Mouse (Mus musculus): ENCODE measurements around the gene Sox13. TPM values are rescaled to one million over a fixed set of nuclear protein-coding genes. Genes with fewer than 3 reads are reported as not detected.

The Sox13 gene
- polyA plus RNA-seq, 1 experiment from 2014 or later, result 5.8 TPM

DNA sequence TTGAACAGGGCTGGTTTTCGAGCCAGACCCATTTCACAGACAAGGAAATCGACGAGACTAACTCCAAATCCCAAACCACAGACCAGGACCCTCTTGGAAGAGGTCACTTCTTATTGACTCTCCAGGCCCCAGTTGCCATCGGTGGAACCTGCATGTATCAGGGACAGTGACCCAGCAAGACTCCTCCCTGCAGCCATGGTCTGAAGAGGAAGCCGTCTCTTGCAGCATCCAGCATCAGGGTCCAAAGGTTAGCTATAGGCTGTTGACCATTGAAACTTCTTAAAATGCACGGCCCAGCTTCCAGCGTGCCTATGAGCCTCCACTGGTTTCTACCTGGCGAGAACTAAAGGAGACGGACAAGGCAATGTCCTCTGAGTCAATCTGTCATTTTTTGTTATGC, 14.4 kb downstream of the Sox13 start:
- DNase-seq (ENCODE audit: low spot score) (no peak), ATAC-seq (ENCODE audit: low FRiP score) (no peak)
- Histone ChIP-seq H3K36me3 (replicated peaks; ENCODE audit: control insufficient read depth, insufficient read depth) (no peaks in the 10 kb centered on the region), H3K9ac (no peak overlapping the region), H3K27me3 (ENCODE audit: control insufficient read depth, insufficient read depth, low read length) (no peaks in the 10 kb centered on the region), H3K4me3 (replicated peaks; ENCODE audit: low read length) (no peak overlapping the region), H3K9me3 (ENCODE audit: control insufficient read depth, low read length) (no peaks in the 10 kb centered on the region), H3K4me2 (replicated peaks) (no peak overlapping the region), H3K4me1 (replicated peaks; ENCODE audit: control insufficient read depth, insufficient read depth, low read length) (peaks cover 10% of the 10 kb centered on the region), H3K27ac (no peak overlapping the region)
- WGBS, result 59% methylated on average over 9 of the region's 9 CpGs

DNA sequence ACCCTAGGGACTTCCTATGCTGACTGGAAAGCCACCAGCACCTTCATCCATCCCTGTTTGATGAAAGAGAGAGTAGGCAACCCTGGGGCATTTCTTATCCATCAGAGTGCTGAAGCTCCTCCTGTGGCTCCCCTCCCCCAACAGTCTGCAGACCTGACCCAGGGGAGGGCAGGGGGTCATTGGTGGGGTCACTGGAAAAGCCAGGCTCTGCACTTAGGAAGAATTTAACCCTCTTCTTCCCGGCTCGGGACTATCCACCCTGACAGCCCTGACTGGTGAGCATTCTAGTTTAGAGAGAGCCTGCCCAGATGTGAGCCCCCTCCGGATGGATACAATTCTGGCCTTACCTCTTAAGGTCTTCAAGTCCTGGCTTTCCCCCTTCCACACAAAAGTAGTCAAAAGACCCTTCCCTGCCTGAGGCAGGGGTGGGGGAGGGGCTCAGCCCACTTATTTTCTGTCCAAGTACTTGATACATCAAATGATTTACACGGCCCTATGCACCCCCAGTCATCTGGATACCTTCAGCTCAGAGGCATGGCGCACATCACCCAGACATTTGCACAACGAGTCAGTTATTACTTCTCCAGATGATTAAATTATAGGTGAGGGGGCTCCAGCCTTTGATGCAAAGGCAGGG, 15.2 kb downstream of the Sox13 start:
- Histone ChIP-seq H3K27ac (no peak overlapping the region), H3K9me3 (ENCODE audit: control insufficient read depth, low read length) (no peaks in the 10 kb centered on the region)

GRCm38 (mm10) chr1:133408321-133408720, 15.9 kb downstream of the Sox13 start:
- peaks cover 10% of the 10 kb centered on the region for H3K4me1 ChIP-seq (replicated peaks; ENCODE audit: control insufficient read depth, insufficient read depth, low read length)

More for the DNA sequence above, 15.2 kb downstream of the Sox13 start:
- no peak overlapping the region for H3K4me3 ChIP-seq (replicated peaks; ENCODE audit: low read length)
- WGBS, result 8% methylated on average over 6 of the region's 6 CpGs
- no peak overlapping the region for H3K9ac ChIP-seq
- no peak overlapping the region for H3K4me2 ChIP-seq (replicated peaks)
- no peak for DNase-seq (ENCODE audit: low spot score)
- no peaks in the 10 kb centered on the region for H3K27me3 ChIP-seq (ENCODE audit: control insufficient read depth, insufficient read depth, low read length)
- no peaks in the 10 kb centered on the region for H3K36me3 ChIP-seq (replicated peaks; ENCODE audit: control insufficient read depth, insufficient read depth)
- peaks cover 10% of the 10 kb centered on the region for H3K4me1 ChIP-seq (replicated peaks; ENCODE audit: control insufficient read depth, insufficient read depth, low read length)
- no peak for ATAC-seq (ENCODE audit: low FRiP score)

GRCm38 (mm10) chr1:133407436-133407835, 16.7 kb downstream of the Sox13 start:
- WGBS, result 33% methylated on average over 6 of the region's 6 CpGs

More at GRCm38 (mm10) chr1:133408321-133408720, 15.9 kb downstream of the Sox13 start:
- Histone ChIP-seq H3K4me2 (replicated peaks) (no peak overlapping the region), H3K4me3 (replicated peaks; ENCODE audit: low read length) (no peak overlapping the region), H3K27me3 (ENCODE audit: control insufficient read depth, insufficient read depth, low read length) (no peaks in the 10 kb centered on the region), H3K9me3 (ENCODE audit: control insufficient read depth, low read length) (no peaks in the 10 kb centered on the region), H3K9ac (no peak overlapping the region), H3K27ac (no peak overlapping the region), H3K36me3 (replicated peaks; ENCODE audit: control insufficient read depth, insufficient read depth) (no peaks in the 10 kb centered on the region)
- no peak for ATAC-seq (ENCODE audit: low FRiP score)
- 45% methylated on average over 9 of the region's 9 CpGs for WGBS
- no peak for DNase-seq (ENCODE audit: low spot score)

DNA sequence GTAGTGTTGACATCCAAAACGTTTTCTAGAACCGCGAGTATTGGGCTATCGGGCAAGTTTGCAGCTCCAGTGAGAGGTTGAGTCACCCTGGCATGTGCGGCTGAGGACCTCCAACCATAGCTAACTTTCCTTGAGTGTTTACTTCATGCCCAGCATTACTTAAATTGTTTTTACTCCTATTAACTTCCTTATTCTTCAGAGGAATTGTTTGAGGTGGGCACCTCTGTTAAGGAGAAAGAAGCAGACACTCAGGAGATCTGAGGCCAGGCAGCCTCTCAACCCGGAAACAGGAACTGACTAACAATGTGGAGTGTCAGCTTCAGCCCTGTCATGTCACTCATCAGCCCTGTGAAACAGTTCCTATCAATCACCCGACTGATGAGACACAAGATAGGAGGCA, 17.6 kb downstream of the Sox13 start:
- no peaks in the 10 kb centered on the region for H3K36me3 ChIP-seq (replicated peaks; ENCODE audit: control insufficient read depth, insufficient read depth)
- H3K4me2 ChIP-seq (replicated peaks), result no peak overlapping the region
- H3K9ac ChIP-seq, result no peak overlapping the region
- H3K9me3 ChIP-seq (ENCODE audit: control insufficient read depth, low read length), result no peaks in the 10 kb centered on the region
- H3K4me1 ChIP-seq (replicated peaks; ENCODE audit: control insufficient read depth, insufficient read depth, low read length), result peaks cover 10% of the 10 kb centered on the region
- ATAC-seq (ENCODE audit: low FRiP score) (no peak), DNase-seq (ENCODE audit: low spot score) (no peak)
- H3K4me3 ChIP-seq (replicated peaks; ENCODE audit: low read length), result no peak overlapping the region
- H3K27me3 ChIP-seq (ENCODE audit: control insufficient read depth, insufficient read depth, low read length), result no peaks in the 10 kb centered on the region
- 84% methylated on average over 7 of the region's 7 CpGs for WGBS
- H3K27ac ChIP-seq, result no peak overlapping the region

More at GRCm38 (mm10) chr1:133407436-133407835, 16.7 kb downstream of the Sox13 start:
- no peaks in the 10 kb centered on the region for H3K9me3 ChIP-seq (ENCODE audit: control insufficient read depth, low read length)
- H3K4me2 ChIP-seq (replicated peaks), result no peak overlapping the region
- ATAC-seq (ENCODE audit: low FRiP score) (no peak), DNase-seq (ENCODE audit: low spot score) (no peak)
- H3K4me1 ChIP-seq (replicated peaks; ENCODE audit: control insufficient read depth, insufficient read depth, low read length), result peaks cover 10% of the 10 kb centered on the region
- no peaks in the 10 kb centered on the region for H3K36me3 ChIP-seq (replicated peaks; ENCODE audit: control insufficient read depth, insufficient read depth)
- no peak overlapping the region for H3K4me3 ChIP-seq (replicated peaks; ENCODE audit: low read length)
- no peak overlapping the region for H3K27ac ChIP-seq
- H3K9ac ChIP-seq, result no peak overlapping the region
- no peaks in the 10 kb centered on the region for H3K27me3 ChIP-seq (ENCODE audit: control insufficient read depth, insufficient read depth, low read length)

GRCm38 (mm10) chr1:133404005-133404404, 20.2 kb downstream of the Sox13 start:
- no peak overlapping the region for H3K4me3 ChIP-seq (replicated peaks; ENCODE audit: low read length)
- H3K36me3 ChIP-seq (replicated peaks; ENCODE audit: control insufficient read depth, insufficient read depth), result no peaks in the 10 kb centered on the region
- 100% methylated on average over 4 of the region's 4 CpGs for WGBS
- H3K4me2 ChIP-seq (replicated peaks), result no peak overlapping the region
- peaks cover 5% of the 10 kb centered on the region for H3K4me1 ChIP-seq (replicated peaks; ENCODE audit: control insufficient read depth, insufficient read depth, low read length)
- no peak overlapping the region for H3K27ac ChIP-seq
- DNase-seq (ENCODE audit: low spot score) (no peak), ATAC-seq (ENCODE audit: low FRiP score) (no peak)
- H3K9me3 ChIP-seq (ENCODE audit: control insufficient read depth, low read length), result no peaks in the 10 kb centered on the region
- no peak overlapping the region for H3K9ac ChIP-seq
- no peaks in the 10 kb centered on the region for H3K27me3 ChIP-seq (ENCODE audit: control insufficient read depth, insufficient read depth, low read length)

DNA sequence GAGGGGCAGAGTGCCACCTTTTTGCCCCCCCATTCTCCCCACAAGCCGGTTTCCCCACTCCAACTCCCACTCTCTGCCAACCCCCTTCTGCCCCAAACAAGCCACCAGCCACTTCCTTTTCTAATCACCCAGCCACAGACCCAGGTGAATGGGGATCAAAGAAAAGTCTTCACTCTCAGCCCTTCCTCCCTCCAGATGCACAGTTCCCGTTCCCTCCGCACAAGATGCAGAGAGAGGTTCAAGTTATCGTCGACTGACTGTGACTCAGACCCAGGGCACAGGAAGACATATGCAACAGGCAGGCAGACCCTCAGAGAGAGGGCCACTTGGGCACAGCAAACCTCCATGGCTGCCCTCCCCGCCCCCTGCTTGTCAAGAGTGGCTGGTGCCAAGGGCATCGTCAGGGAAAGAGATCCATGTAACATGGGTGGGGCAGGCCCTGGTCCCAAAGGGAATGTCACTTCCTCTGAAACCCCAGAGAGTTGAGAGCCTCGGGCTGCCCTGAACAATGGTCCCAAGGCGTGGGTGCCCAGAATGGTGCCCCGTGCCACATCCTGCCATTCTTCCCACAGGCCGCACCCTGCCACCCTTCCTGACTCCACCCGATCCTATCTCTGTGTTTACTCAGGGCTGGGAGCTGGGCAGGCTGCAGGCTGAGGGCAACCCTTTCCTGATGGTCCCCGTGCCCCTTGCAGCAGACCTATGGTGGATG, 24.0 kb downstream of the Sox13 start:
- Histone ChIP-seq H3K36me3 (replicated peaks; ENCODE audit: control insufficient read depth, insufficient read depth) (no peaks in the 10 kb centered on the region), H3K9ac (no peak overlapping the region), H3K9me3 (ENCODE audit: control insufficient read depth, low read length) (no peaks in the 10 kb centered on the region), H3K4me1 (replicated peaks; ENCODE audit: control insufficient read depth, insufficient read depth, low read length) (peaks cover 18% of the 10 kb centered on the region), H3K4me3 (replicated peaks; ENCODE audit: low read length) (no peak overlapping the region), H3K27ac (no peak overlapping the region; the same call in 1 of the 2 replicates), H3K27me3 (ENCODE audit: control insufficient read depth, insufficient read depth, low read length) (no peaks in the 10 kb centered on the region), H3K4me2 (replicated peaks) (no peak overlapping the region)
- DNase-seq (ENCODE audit: low spot score), result no peak
- WGBS, result 83% methylated on average over 13 of the region's 13 CpGs
- ATAC-seq (ENCODE audit: low FRiP score), result no peak

DNA sequence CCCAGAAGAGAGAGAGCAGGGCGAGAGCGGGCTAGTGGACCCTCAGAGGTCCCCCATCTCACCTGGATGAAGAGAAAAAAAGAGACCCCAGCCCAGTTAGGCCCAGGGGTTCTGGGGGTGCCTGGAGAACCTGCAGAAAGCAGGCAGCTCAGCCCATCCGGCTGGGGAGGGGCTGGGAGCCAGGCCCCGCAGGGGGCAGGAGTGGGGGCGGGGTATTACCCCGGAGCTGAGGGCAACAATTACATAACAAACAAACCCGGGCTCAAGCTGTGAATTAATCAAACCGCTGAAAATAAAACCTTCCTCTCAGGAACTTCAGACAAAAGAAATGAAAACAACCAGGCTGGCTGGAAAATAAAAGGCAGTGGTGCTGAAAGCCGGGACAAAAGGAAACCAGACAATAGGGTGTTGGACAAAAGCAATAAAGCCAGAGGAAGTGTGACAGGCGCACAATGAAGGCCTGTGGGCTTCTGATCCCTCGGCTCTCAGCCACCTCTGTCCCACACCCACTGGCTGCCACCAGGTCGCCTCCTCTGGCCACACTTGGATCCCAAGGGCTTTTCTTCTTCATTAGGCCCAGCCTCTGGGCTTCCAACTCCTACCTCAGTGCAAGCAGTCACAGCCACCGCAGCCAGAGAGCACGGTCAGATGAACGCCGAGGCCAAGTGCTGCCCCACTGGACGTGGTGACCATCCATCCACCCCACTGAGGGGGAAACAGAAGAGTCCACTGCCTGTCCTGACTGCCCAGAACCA, 26.5 kb downstream of the Sox13 start:
- peak overlapping the region; percentile 38 for H3K4me2 ChIP-seq (replicated peaks)
- H3K27me3 ChIP-seq (ENCODE audit: control insufficient read depth, insufficient read depth, low read length), result no peaks in the 10 kb centered on the region
- H3K4me1 ChIP-seq (replicated peaks; ENCODE audit: control insufficient read depth, insufficient read depth, low read length), result peaks cover 18% of the 10 kb centered on the region
- H3K9ac ChIP-seq, result peak overlapping the region; percentile 54
- DNase-seq (ENCODE audit: low spot score) (peak; percentile 60), ATAC-seq (ENCODE audit: low FRiP score) (peak; percentile 49; the same call in 1 of the 2 replicates)
- H3K36me3 ChIP-seq (replicated peaks; ENCODE audit: control insufficient read depth, insufficient read depth), result no peaks in the 10 kb centered on the region
- no peak overlapping the region for H3K4me3 ChIP-seq (replicated peaks; ENCODE audit: low read length)
- no peaks in the 10 kb centered on the region for H3K9me3 ChIP-seq (ENCODE audit: control insufficient read depth, low read length)
- peak overlapping the region; percentile 89 for H3K27ac ChIP-seq
- WGBS, result 3% methylated on average over 17 of the region's 17 CpGs

- Histone ChIP-seq H3K9me3 (ENCODE audit: control insufficient read depth, low read length) (no peaks in the 10 kb centered on the region), H3K9ac (peak overlapping the region; percentile 54), H3K4me3 (replicated peaks; ENCODE audit: low read length) (no peak overlapping the region), H3K27me3 (ENCODE audit: control insufficient read depth, insufficient read depth, low read length) (no peaks in the 10 kb centered on the region), H3K27ac (peak overlapping the region; percentile 89), H3K4me2 (replicated peaks) (peak overlapping the region; percentile 38), H3K36me3 (replicated peaks; ENCODE audit: control insufficient read depth, insufficient read depth) (no peaks in the 10 kb centered on the region; the same call in 1 of the 2 replicates), H3K4me1 (replicated peaks; ENCODE audit: control insufficient read depth, insufficient read depth, low read length) (peaks cover 18% of the 10 kb centered on the region)
- WGBS, result 41% methylated on average over 5 of the region's 5 CpGs
- no peak for DNase-seq (ENCODE audit: low spot score)
- ATAC-seq (ENCODE audit: low FRiP score), result peak; percentile 23; the same call in 1 of the 2 replicates
Measured at GRCm38 (mm10) chr1:133397094-133397482, 27.1 kb downstream of the Sox13 start.
